Mouse (Mus musculus) liver, adult (tissue): ENCODE measurements around the gene Wdcp.

Experiments used
- GATA4 ChIP-seq: IDR thresholded peaks from 2 replicates; pipeline ENCODE4 v1.6.1; 2014; ENCODE audit warnings: mild to moderate bottlenecking, low read length; ENCODE audit not compliant: insufficient replicate concordance

Gene Wdcp

GRCm38 (mm10) chr12:4888739-4889138 is 45.6 kb downstream of the Wdcp start:
- TF ChIP-seq GATA4 = no peak

GRCm38 (mm10) chr12:4889251-4889650 is 46.1 kb downstream of the Wdcp start:
- no peak for TF ChIP-seq GATA4

GRCm38 (mm10) chr12:4889891-4890290 is 46.8 kb downstream of the Wdcp start:
- no peak for TF ChIP-seq GATA4

- no peak for TF ChIP-seq GATA4
These were observed 54.9 kb downstream of the Wdcp start for GRCm38 (mm10) chr12:4898024-4898423.

GRCm38 (mm10) chr12:4905946-4906345 is 62.8 kb downstream of the Wdcp start:
- no peak for TF ChIP-seq GATA4

GRCm38 (mm10) chr12:4906476-4906875 is 63.4 kb downstream of the Wdcp start:
- TF ChIP-seq GATA4 = no peak

GRCm38 (mm10) chr12:4906951-4907906 is 64.1 kb downstream of the Wdcp start, which contains the start of gene Ubxn2a:
Gene Ubxn2a, minus strand, starts transcription at chr12:4907705.
- TF ChIP-seq GATA4 = no peak

GRCm38 (mm10) chr12:4908391-4908790 is 65.3 kb downstream of the Wdcp start:
- TF ChIP-seq GATA4 = no peak
